Mouse (Mus musculus): ENCODE measurements around the gene Chchd2.

- TF ChIP-seq CTCF (IDR thresholded peaks at IDR 0.05; ENCODE audit: borderline replicate concordance, insufficient read depth, low read length), result no peak
- no peak for TF ChIP-seq POLR2A (IDR thresholded peaks at IDR 0.05; ENCODE audit: low read depth, low read length)
Measured at GRCm38 (mm10) chr5:129925933-129926332, 38.7 kb upstream of the Chchd2 start.

All from embryonic fibroblast, embryonic 13.5 days (primary cell).